Mouse (Mus musculus) kidney, postnatal 10 days (tissue): ENCODE data around the gene Raf1.

ENCODE experiments used
- DNase-seq: peaks from one replicate; pipeline ENCODE4 v3.0.0; 2021; ENCODE audit warnings: mixed read lengths

The Raf1 gene

GRCm38 (mm10) chr6:115610301-115610700, 66.1 kb downstream of the Raf1 start:
- no peak for DNase-seq

- peak; percentile 42 for DNase-seq
Observed at GRCm38 (mm10) chr6:115609121-115609520, 67.3 kb downstream of the Raf1 start.

GRCm38 (mm10) chr6:115607429-115607828, 69.0 kb downstream of the Raf1 start:
- DNase-seq = no peak

GRCm38 (mm10) chr6:115606461-115606860, 70.0 kb downstream of the Raf1 start:
- no peak for DNase-seq

GRCm38 (mm10) chr6:115601715-115602523, 74.5 kb downstream of the Raf1 start, which contains the start of gene Mkrn2:
Mkrn2 (plus strand) TSS chr6:115601902.
- peak; percentile 91 for DNase-seq

- DNase-seq = peak; percentile 37
Observed at GRCm38 (mm10) chr6:115601322-115601714, 75.1 kb downstream of the Raf1 start.

GRCm38 (mm10) chr6:115595667-115596066, 80.8 kb downstream of the Raf1 start:
- DNase-seq = no peak

GRCm38 (mm10) chr6:115594463-115594862, 82.0 kb downstream of the Raf1 start:
- no peak for DNase-seq

GRCm38 (mm10) chr6:115593252-115593651, 83.2 kb downstream of the Raf1 start:
- DNase-seq = no peak

GRCm38 (mm10) chr6:115592458-115592857, 84.0 kb downstream of the Raf1 start, which contains the start of gene Mkrn2os:
Mkrn2os (minus strand) TSS chr6:115592576.
- DNase-seq = peak; percentile 49

- no peak for DNase-seq
Observed at GRCm38 (mm10) chr6:115591692-115592359, 84.6 kb downstream of the Raf1 start.

GRCm38 (mm10) chr6:115586321-115586720, 90.1 kb downstream of the Raf1 start:
- no peak for DNase-seq

GRCm38 (mm10) chr6:115584176-115584575, 92.3 kb downstream of the Raf1 start:
- DNase-seq = no peak

GRCm38 (mm10) chr6:115583430-115584125, 92.9 kb downstream of the Raf1 start:
- DNase-seq = no peak

GRCm38 (mm10) chr6:115582328-115583115, 93.9 kb downstream of the Raf1 start:
- no peak for DNase-seq

GRCm38 (mm10) chr6:115580810-115581209, 95.6 kb downstream of the Raf1 start:
- no peak for DNase-seq

- DNase-seq = no peak
Observed at GRCm38 (mm10) chr6:115577941-115578340, 98.5 kb downstream of the Raf1 start.

GRCm38 (mm10) chr6:115577407-115577806, 99.0 kb downstream of the Raf1 start:
- no peak for DNase-seq

- DNase-seq = no peak
Observed at GRCm38 (mm10) chr6:115574171-115574570, 102.3 kb downstream of the Raf1 start.
